Mouse (Mus musculus): ENCODE measurements around the gene Anks4b. TPM values are rescaled to one million over a fixed set of nuclear protein-coding genes. Genes with fewer than 3 reads are reported as not detected.

Gene Anks4b
- polyA plus RNA-seq, 1 experiment = not detected

GRCm38 (mm10) chr7:120178935-120179334, 5.3 kb downstream of the Anks4b start:
- no peak overlapping the region for H3ac ChIP-seq (ENCODE audit: control insufficient read depth, insufficient read length, low read depth)
- H3K36me3 ChIP-seq (ENCODE audit: control insufficient read depth, insufficient read depth) = no peaks in the 10 kb centered on the region
- no peaks in the 10 kb centered on the region for H3K79me3 ChIP-seq (ENCODE audit: low read depth)
- no peaks in the 10 kb centered on the region for H3K79me2 ChIP-seq (ENCODE audit: control insufficient read depth, insufficient read depth)
- no peak overlapping the region for H3K4me3 ChIP-seq (ENCODE audit: insufficient read depth, poor library complexity, severe bottlenecking)
- TF ChIP-seq MYOD1 (IDR thresholded peaks at IDR 0.05; ENCODE audit: control insufficient read depth, insufficient read length, low read depth) (no peak), MAX (IDR thresholded peaks at IDR 0.05) (no peak), CTCF (IDR thresholded peaks at IDR 0.05; ENCODE audit: control insufficient read depth, insufficient read depth, insufficient read length) (no peak), CEBPB (IDR thresholded peaks at IDR 0.05; ENCODE audit: low read depth) (no peak), FOSL1 (IDR thresholded peaks at IDR 0.05; ENCODE audit: insufficient read depth, low read length, poor library complexity, severe bottlenecking) (no peak), MYOG (IDR thresholded peaks at IDR 0.05; ENCODE audit: control insufficient read depth, extremely low read depth, insufficient read length) (no peak), USF1 (IDR thresholded peaks at IDR 0.05; ENCODE audit: low read depth) (no peak)
- H3K27me3 ChIP-seq (ENCODE audit: control insufficient read depth, insufficient read depth, insufficient read length) = no peaks in the 10 kb centered on the region

- H3K4me3 ChIP-seq (ENCODE audit: insufficient read depth, poor library complexity, severe bottlenecking) = no peak overlapping the region
Measured at GRCm38 (mm10) chr7:120180547-120180946, 6.9 kb downstream of the Anks4b start.

GRCm38 (mm10) chr7:120181401-120182230, 8.0 kb downstream of the Anks4b start:
- H3K27me3 ChIP-seq (ENCODE audit: control insufficient read depth, insufficient read depth, insufficient read length) = no peaks in the 10 kb centered on the region
- no peaks in the 10 kb centered on the region for H3K79me2 ChIP-seq (ENCODE audit: control insufficient read depth, insufficient read depth)
- no peaks in the 10 kb centered on the region for H3K79me3 ChIP-seq (ENCODE audit: low read depth)
- no peaks in the 10 kb centered on the region for H3K36me3 ChIP-seq (ENCODE audit: control insufficient read depth, insufficient read depth)
- H3K4me3 ChIP-seq (ENCODE audit: insufficient read depth, poor library complexity, severe bottlenecking) = no peak overlapping the region
- TF ChIP-seq FOSL1 (IDR thresholded peaks at IDR 0.05; ENCODE audit: insufficient read depth, low read length, poor library complexity, severe bottlenecking) (no peak), CTCF (IDR thresholded peaks at IDR 0.05; ENCODE audit: control insufficient read depth, insufficient read depth, insufficient read length) (no peak), USF1 (IDR thresholded peaks at IDR 0.05; ENCODE audit: low read depth) (no peak), CEBPB (IDR thresholded peaks at IDR 0.05; ENCODE audit: low read depth) (no peak), MYOD1 (IDR thresholded peaks at IDR 0.05; ENCODE audit: control insufficient read depth, insufficient read length, low read depth) (no peak)
- no peak overlapping the region for H3ac ChIP-seq (ENCODE audit: control insufficient read depth, insufficient read length, low read depth)

More at GRCm38 (mm10) chr7:120180547-120180946, 6.9 kb downstream of the Anks4b start:
- TF ChIP-seq CEBPB (IDR thresholded peaks at IDR 0.05; ENCODE audit: low read depth) = peak; percentile 58
- no peak for TF ChIP-seq USF1 (IDR thresholded peaks at IDR 0.05; ENCODE audit: low read depth)
- Histone ChIP-seq H3ac (ENCODE audit: control insufficient read depth, insufficient read length, low read depth) (no peak overlapping the region), H3K36me3 (ENCODE audit: control insufficient read depth, insufficient read depth) (no peaks in the 10 kb centered on the region), H3K27me3 (ENCODE audit: control insufficient read depth, insufficient read depth, insufficient read length) (no peaks in the 10 kb centered on the region), H3K79me2 (ENCODE audit: control insufficient read depth, insufficient read depth) (no peaks in the 10 kb centered on the region), H3K79me3 (ENCODE audit: low read depth) (no peaks in the 10 kb centered on the region)

- H3ac ChIP-seq (ENCODE audit: control insufficient read depth, insufficient read length, low read depth) = no peak overlapping the region
- TF ChIP-seq CEBPB (IDR thresholded peaks at IDR 0.05; ENCODE audit: low read depth) = no peak
- no peak for TF ChIP-seq MAX (IDR thresholded peaks at IDR 0.05)
- TF ChIP-seq MYOG (IDR thresholded peaks at IDR 0.05; ENCODE audit: control insufficient read depth, extremely low read depth, insufficient read length) = no peak
- no peak for TF ChIP-seq MYOD1 (IDR thresholded peaks at IDR 0.05; ENCODE audit: control insufficient read depth, insufficient read length, low read depth)
- no peak for TF ChIP-seq USF1 (IDR thresholded peaks at IDR 0.05; ENCODE audit: low read depth)
Measured at GRCm38 (mm10) chr7:120182891-120183290, 9.2 kb downstream of the Anks4b start.

GRCm38 (mm10) chr7:120188946-120189345, 15.3 kb downstream of the Anks4b start:
- Histone ChIP-seq H3K36me3 (ENCODE audit: control insufficient read depth, insufficient read depth) (no peaks in the 10 kb centered on the region), H3ac (ENCODE audit: control insufficient read depth, insufficient read length, low read depth) (no peak overlapping the region), H3K27me3 (ENCODE audit: control insufficient read depth, insufficient read depth, insufficient read length) (no peaks in the 10 kb centered on the region), H3K79me2 (ENCODE audit: control insufficient read depth, insufficient read depth) (no peaks in the 10 kb centered on the region), H3K79me3 (ENCODE audit: low read depth) (no peaks in the 10 kb centered on the region), H3K4me3 (ENCODE audit: insufficient read depth, poor library complexity, severe bottlenecking) (no peak overlapping the region)
- TF ChIP-seq MYOD1 (IDR thresholded peaks at IDR 0.05; ENCODE audit: control insufficient read depth, insufficient read length, low read depth) (no peak), MYOG (IDR thresholded peaks at IDR 0.05; ENCODE audit: control insufficient read depth, extremely low read depth, insufficient read length) (no peak), USF1 (IDR thresholded peaks at IDR 0.05; ENCODE audit: low read depth) (no peak), CTCF (IDR thresholded peaks at IDR 0.05; ENCODE audit: control insufficient read depth, insufficient read depth, insufficient read length) (no peak)

More at GRCm38 (mm10) chr7:120182891-120183290, 9.2 kb downstream of the Anks4b start:
- Histone ChIP-seq H3K27me3 (ENCODE audit: control insufficient read depth, insufficient read depth, insufficient read length) (no peaks in the 10 kb centered on the region), H3K4me3 (ENCODE audit: insufficient read depth, poor library complexity, severe bottlenecking) (no peak overlapping the region), H3K79me3 (ENCODE audit: low read depth) (no peaks in the 10 kb centered on the region), H3K36me3 (ENCODE audit: control insufficient read depth, insufficient read depth) (no peaks in the 10 kb centered on the region), H3K79me2 (ENCODE audit: control insufficient read depth, insufficient read depth) (no peaks in the 10 kb centered on the region)
